Mouse (Mus musculus): ENCODE results near the gene Neurod1.
A peak's percentile ranks its signal among the peaks of the same experiment; 100 is the strongest.

Neurod1 gene

GRCm38 (mm10) chr2:79443401-79443800 lies 13.2 kb downstream of the Neurod1 start:
- no peak for DNase-seq (ENCODE audit: low spot score in 2 of 2)

GRCm38 (mm10) chr2:79442906-79443305 lies 13.6 kb downstream of the Neurod1 start:
- DNase-seq (ENCODE audit: low spot score in 2 of 2) = no peak

GRCm38 (mm10) chr2:79442227-79442626 lies 14.3 kb downstream of the Neurod1 start:
- no peak for DNase-seq (ENCODE audit: low spot score in 2 of 2)

- no peak for DNase-seq (ENCODE audit: low spot score in 2 of 2)
These were observed 26.5 kb downstream of the Neurod1 start for GRCm38 (mm10) chr2:79430061-79430460.

- no peak for DNase-seq (ENCODE audit: low spot score in 2 of 2)
These were observed 26.9 kb downstream of the Neurod1 start for GRCm38 (mm10) chr2:79429650-79430049.

GRCm38 (mm10) chr2:79429108-79429507 lies 27.4 kb downstream of the Neurod1 start:
- DNase-seq (ENCODE audit: low spot score in 2 of 2) = no peak

- DNase-seq (ENCODE audit: low spot score in 2 of 2) = peak; percentile 25 to 39
These were observed 27.9 kb downstream of the Neurod1 start for GRCm38 (mm10) chr2:79428569-79429104.

- no peak for DNase-seq (ENCODE audit: low spot score in 2 of 2)
These were observed 28.5 kb downstream of the Neurod1 start for GRCm38 (mm10) chr2:79428022-79428421.

- no peak for DNase-seq (ENCODE audit: low spot score in 2 of 2)
These were observed 34.9 kb downstream of the Neurod1 start for GRCm38 (mm10) chr2:79421696-79422095.

GRCm38 (mm10) chr2:79414505-79414904 lies 42.0 kb downstream of the Neurod1 start:
- DNase-seq (ENCODE audit: low spot score in 2 of 2) = no peak

- DNase-seq (ENCODE audit: low spot score in 2 of 2) = no peak
These were observed 45.7 kb downstream of the Neurod1 start for GRCm38 (mm10) chr2:79410903-79411255.

- no peak for DNase-seq (ENCODE audit: low spot score in 2 of 2)
These were observed 46.2 kb downstream of the Neurod1 start for GRCm38 (mm10) chr2:79410247-79410902.

GRCm38 (mm10) chr2:79405661-79406405 lies 50.7 kb downstream of the Neurod1 start:
- no peak for DNase-seq (ENCODE audit: low spot score in 2 of 2)
